Mouse (Mus musculus) lung, postnatal 4 days (tissue): ENCODE measurements around the gene Olfr603.
"Not testable (repeated sequence)": the region's sequence is repeated elsewhere in the genome, so short reads cannot be mapped to it uniquely, and the experiment has no call there.

Experiments
- DNase-seq, 2 experiments: peaks; one replicate each; pipeline ENCODE4 v3.0.0; 2021

Gene Olfr603

DNA sequence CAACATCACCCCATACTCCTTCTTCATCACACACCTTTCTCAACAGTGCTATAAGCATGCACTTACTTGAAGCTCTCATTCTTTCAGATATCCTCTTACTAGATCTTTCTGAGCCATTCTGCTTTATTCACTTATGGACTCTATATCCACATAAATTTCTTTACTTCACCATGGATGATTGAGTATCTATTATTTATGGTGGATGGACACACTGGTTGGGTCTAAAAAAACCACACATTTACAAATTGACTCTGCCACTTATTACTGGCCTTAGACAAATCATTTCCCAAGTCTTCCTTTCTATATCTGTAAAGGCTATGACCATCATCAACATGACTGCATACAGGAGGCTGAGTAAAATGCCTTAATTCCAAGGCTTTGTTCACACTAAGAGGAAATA lies at the start of gene Olfr603:
TSS of gene Olfr603 (minus strand) at position 101 of the 400 bp plus-strand sequence.
- DNase-seq: no peak

DNA sequence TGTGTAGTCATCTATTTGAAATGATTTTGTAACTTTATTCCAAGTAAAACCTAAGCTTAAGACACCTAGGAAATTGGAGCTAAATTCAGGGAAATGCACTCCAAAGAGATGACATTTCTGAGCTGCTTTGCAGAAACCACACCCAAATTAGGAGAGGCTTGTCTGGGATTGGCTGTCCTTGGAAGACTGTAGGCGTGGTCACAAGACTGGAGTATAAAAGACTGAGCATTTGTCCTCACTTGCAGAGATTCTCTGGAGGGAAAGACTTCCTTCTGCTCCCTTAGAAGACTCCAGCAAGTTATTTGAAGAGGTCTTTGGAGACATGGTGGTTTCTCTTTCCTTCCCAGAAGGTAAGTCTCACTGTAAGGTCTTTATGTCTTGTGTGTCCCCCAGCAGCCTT lies 28.8 kb upstream of the Olfr603 start, which contains the start of gene Usp17lc:
TSS of gene Usp17lc (plus strand) at position 301 of the 400 bp plus-strand sequence.
- DNase-seq: not testable (repeated sequence)

DNA sequence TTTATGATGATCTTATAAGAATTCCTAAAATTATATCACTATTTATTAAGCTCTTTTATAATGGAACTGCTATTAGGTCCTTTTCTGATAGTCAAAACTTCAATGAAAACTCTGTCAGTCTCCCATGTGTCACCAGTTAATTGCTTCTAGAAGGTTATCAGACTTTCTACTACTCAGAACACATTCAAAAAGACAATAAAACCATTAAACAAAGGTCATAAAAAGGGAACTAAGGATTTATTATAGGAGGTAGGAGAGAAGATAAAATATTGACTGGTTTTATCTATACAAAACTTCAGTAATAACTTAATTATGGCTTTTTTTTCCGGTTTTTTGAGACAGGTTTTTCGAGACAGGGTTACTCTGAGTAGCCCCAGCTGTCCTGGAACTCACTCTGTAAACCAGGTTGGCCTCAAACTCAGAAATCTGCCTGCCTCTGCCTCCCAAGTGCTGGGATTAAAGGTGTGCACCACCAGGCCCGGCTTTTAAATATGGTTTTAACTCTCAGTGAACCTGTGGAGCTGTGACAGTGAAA lies 20.6 kb upstream of the Olfr603 start:
- not testable (repeated sequence) for DNase-seq

DNA sequence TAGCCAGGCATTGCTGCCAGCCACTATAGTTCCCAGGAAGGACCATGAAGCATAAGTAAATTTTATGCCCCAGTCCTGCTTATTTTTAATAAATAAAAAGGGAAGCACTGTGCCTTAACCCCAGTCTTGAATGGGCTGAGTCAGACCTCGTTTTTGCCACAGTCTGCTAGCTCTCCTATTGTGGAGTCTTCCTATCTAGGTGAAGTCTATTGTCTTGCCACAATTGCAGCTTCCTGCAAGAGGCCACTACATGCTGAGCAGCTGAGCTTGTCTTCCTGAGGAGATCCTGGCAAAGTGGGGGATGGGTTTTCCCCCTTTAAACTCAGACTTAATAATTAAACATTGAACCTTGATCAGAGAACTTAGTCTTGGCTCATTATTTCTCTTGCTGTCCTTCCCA lies 13.0 kb upstream of the Olfr603 start:
- no peak for DNase-seq

DNA sequence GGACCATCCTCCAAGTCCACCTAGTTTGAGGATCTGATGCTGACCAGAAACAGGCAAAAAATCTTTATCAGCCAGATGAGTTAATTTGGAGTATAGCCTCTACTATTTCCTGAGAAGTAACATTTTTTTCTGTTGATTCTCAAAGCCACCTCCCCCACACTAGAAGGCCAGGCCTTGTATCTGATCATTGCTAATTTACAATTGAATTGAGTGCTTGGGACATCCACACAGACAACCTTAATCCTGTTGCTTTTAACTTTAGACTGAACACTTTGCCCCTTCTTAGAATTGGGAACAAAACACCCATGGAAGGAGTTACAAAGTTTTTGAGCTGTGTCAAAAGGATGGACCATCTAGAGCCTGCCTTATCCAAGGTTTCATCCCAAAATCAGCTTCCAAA lies 11.8 kb upstream of the Olfr603 start:
- no peak for DNase-seq

DNA sequence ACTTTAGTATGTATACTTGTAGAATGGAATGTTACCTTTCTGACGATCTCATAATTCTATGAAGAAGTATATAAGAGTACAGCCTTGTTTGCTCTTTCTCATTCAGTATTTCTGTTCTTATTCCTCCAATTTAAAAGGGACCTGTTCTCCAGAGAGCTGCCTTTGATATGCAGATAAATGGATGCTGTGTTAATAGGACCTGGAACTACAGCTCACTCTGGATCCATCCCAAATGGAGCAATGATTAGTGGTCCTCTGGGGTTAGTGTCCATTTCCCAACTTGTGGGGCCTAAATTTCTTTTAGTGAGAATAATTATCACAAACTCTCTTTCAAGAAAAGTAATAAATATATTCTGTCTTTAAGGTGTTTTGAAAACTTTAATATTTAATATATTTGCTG lies 23.4 kb downstream of the Olfr603 start, which contains the start of gene Olfr601:
TSS of gene Olfr601 (minus strand) at position 101 of the 400 bp plus-strand sequence.
- DNase-seq: no peak

DNA sequence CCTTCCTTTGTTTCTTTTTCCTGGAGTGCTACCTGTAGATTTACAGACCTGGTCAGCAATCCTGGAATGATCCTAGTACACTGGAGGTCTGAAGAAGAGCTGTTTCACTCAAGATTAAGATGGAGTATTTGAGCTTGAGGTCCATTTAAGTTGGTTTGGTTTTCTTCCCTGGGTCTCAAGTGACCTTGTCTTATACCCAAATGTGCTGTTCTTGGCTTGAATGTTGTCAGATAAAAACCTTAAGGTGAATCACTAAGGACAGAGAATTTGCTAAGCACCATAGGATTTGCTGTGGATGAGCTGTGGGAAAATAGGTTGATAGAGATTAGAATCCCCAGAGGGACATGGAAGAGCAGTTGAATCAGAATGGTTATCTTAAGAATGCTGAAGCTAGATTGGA lies 36.4 kb downstream of the Olfr603 start, which contains the start of gene Olfr600:
TSS of gene Olfr600 (minus strand) at position 101 of the 400 bp plus-strand sequence.
- no peak for DNase-seq

DNA sequence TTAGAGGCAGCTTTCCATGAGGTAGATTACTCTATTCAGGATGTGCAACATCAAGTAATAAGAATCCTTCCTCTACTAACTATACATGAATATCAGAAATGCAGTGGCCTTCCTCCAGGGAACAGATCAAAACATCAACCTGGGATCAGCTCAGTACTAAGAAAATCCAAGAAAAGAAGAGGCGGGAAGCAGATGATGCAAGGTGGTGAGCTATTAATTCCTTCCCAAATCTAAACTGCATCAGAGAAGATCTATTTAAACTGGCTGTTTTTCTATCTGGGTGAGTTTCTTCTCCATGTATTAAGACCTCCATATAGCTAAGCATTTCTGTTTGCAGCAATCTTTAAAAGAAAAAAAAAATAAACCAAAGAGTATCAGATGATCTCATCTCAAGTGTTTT lies 50.4 kb downstream of the Olfr603 start, which contains the start of gene Olfr599:
TSS of gene Olfr599 (plus strand) at position 301 of the 400 bp plus-strand sequence.
- no peak for DNase-seq
